Mouse (Mus musculus): ENCODE data around the gene Eif3a. TPM values are rescaled to one million over a fixed set of nuclear protein-coding genes. Genes with fewer than 3 reads are reported as not detected.

Gene Eif3a
- polyA plus RNA-seq, 1 experiment from 2014 or later: 140 TPM

DNA sequence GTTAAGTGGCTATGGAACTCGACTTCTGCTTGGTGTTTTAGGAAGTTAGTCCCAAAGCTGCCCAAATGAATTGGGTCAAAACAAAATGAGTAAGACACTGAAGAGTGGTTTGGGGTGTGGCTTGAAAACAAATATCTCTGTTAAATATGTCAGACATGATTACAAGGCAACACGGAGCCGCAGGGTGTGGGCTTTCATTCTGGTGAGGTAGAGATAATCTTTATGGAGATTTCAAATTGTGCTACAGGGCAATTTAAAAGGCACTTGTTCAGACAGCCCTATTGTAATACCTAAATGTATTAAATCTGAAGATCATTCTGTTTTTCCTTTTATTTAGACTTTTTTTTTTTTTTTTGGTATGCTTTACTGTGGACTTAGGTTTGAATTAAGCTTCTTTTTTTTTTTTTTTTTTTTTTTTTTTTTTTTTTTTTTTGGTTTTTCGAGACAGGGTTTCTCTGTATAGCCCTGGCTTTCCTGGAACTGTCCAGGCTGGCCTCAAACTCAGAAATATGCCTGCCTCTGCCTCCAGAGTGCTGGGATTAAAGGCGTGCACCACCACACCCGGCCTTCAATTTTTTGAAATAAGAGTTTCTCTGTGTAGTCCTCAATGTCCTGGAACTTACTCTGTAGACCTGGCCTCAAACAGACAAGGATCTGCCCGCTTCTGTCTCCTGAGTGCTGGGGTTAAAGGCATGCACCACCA, 9.6 kb upstream of the Eif3a start:
- no peak for DNase-seq
- no peaks in the 10 kb centered on the region for H3K36me3 ChIP-seq (ENCODE audit: control insufficient read depth, insufficient read depth, low read length)
- H3K9me3 ChIP-seq (ENCODE audit: control insufficient read depth, low read length): no peaks in the 10 kb centered on the region
- no peak overlapping the region for H3K27ac ChIP-seq (replicated peaks; ENCODE audit: low read depth, low read length)
- no peak overlapping the region for H3K9ac ChIP-seq (replicated peaks; ENCODE audit: low read length)
- H3K27me3 ChIP-seq (ENCODE audit: control insufficient read depth, insufficient read depth, low read length): no peaks in the 10 kb centered on the region
- H3K4me3 ChIP-seq (replicated peaks; ENCODE audit: low read depth, low read length): no peak overlapping the region
- H3K4me2 ChIP-seq (ENCODE audit: low read length): no peak overlapping the region
- no peaks in the 10 kb centered on the region for H3K4me1 ChIP-seq (ENCODE audit: control insufficient read depth, insufficient read depth, low read length)
- ATAC-seq (ENCODE audit: low FRiP score, low TSS enrichment): no peak
- WGBS: 78% methylated on average over 7 of the region's 7 CpGs

DNA sequence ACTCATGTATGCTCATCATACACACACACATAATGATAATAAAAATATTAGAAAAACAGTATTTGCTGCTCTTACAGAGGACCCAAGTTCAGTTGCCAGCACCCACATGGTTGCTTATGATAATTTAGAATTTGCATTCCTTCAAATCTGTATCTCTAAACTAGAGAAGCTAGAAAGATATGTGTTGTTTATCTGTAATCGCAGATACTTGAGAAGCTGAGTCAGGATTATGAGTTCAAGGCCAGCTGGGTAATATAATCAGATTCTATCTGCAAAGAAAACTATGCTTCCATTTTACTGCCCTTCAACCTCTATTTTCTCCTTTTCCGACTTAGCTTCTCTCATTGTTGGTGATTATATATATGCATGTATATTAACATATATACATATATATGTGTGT, 7.0 kb upstream of the Eif3a start:
- ATAC-seq (ENCODE audit: low FRiP score, low TSS enrichment) (no peak), DNase-seq (no peak)
- Histone ChIP-seq H3K4me1 (ENCODE audit: control insufficient read depth, insufficient read depth, low read length) (no peaks in the 10 kb centered on the region), H3K9me3 (ENCODE audit: control insufficient read depth, low read length) (no peaks in the 10 kb centered on the region), H3K36me3 (ENCODE audit: control insufficient read depth, insufficient read depth, low read length) (no peaks in the 10 kb centered on the region), H3K4me3 (replicated peaks; ENCODE audit: low read depth, low read length) (no peak overlapping the region), H3K9ac (replicated peaks; ENCODE audit: low read length) (no peak overlapping the region), H3K27ac (replicated peaks; ENCODE audit: low read depth, low read length) (no peak overlapping the region), H3K4me2 (ENCODE audit: low read length) (no peak overlapping the region), H3K27me3 (ENCODE audit: control insufficient read depth, insufficient read depth, low read length) (no peaks in the 10 kb centered on the region)
- WGBS: 92% methylated on average over 2 of the region's 2 CpGs

DNA sequence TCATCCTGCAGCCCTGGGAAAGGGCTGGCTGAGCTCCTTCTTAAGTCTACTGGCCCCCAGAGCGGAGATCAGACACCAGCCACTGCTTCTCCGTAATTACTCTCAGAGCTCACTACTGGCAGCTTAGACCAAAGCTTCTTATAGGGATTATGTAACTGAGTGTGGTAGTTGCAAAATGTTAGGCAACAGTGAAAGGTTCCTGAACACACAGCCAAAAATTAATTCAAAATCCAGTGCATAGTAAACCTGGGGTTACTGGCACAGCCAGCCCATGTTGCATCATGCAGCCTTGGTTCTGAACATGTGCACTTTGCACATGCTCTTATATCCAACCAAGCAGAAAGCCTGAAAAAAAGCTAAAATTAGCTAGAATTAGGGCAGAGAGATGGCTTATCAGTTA, 4.8 kb upstream of the Eif3a start:
- no peak overlapping the region for H3K9ac ChIP-seq (replicated peaks; ENCODE audit: low read length)
- ATAC-seq (ENCODE audit: low FRiP score, low TSS enrichment): no peak
- 85% methylated on average over 2 of the region's 2 CpGs for WGBS

DNA sequence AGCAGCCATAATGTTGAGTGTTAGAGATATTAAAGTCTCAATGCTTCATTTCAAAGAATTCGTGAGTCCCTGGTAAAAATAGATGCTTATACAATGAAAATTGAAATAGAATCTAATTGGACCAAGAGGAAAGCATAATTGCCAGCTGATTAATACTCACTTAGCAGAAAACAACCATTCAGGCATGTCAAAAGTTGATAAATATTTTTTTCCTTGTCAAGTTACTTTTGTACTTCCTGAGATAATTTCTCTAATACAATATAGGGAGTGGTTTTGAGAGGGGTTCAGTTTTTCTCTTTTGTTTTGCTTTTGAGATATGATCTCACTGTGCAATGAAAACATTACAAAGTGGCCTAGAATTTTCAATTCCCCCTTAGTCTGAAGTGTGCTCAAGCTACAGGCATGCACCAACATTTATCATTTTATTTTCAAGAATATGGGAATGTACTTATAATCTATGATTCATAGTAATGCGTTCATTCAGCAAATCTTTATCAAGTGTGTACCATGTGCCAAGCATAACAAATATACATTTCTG, 2.8 kb upstream of the Eif3a start:
- Histone ChIP-seq H3K36me3 (ENCODE audit: control insufficient read depth, insufficient read depth, low read length) (no peaks in the 10 kb centered on the region), H3K9ac (replicated peaks; ENCODE audit: low read length) (no peak overlapping the region), H3K4me2 (ENCODE audit: low read length) (no peak overlapping the region), H3K27ac (replicated peaks; ENCODE audit: low read depth, low read length) (no peak overlapping the region), H3K27me3 (ENCODE audit: control insufficient read depth, insufficient read depth, low read length) (no peaks in the 10 kb centered on the region), H3K4me3 (replicated peaks; ENCODE audit: low read depth, low read length) (no peak overlapping the region), H3K9me3 (ENCODE audit: control insufficient read depth, low read length) (no peaks in the 10 kb centered on the region), H3K4me1 (ENCODE audit: control insufficient read depth, insufficient read depth, low read length) (peaks cover 11% of the 10 kb centered on the region)
- DNase-seq: no peak
- WGBS: 94% methylated on average over 2 of the region's 2 CpGs
- no peak for ATAC-seq (ENCODE audit: low FRiP score, low TSS enrichment)

More for the DNA sequence above, 4.8 kb upstream of the Eif3a start:
- Histone ChIP-seq H3K4me2 (ENCODE audit: low read length) (no peak overlapping the region), H3K4me3 (replicated peaks; ENCODE audit: low read depth, low read length) (no peak overlapping the region), H3K36me3 (ENCODE audit: control insufficient read depth, insufficient read depth, low read length) (no peaks in the 10 kb centered on the region), H3K9me3 (ENCODE audit: control insufficient read depth, low read length) (no peaks in the 10 kb centered on the region), H3K27ac (replicated peaks; ENCODE audit: low read depth, low read length) (no peak overlapping the region), H3K4me1 (ENCODE audit: control insufficient read depth, insufficient read depth, low read length) (no peaks in the 10 kb centered on the region), H3K27me3 (ENCODE audit: control insufficient read depth, insufficient read depth, low read length) (no peaks in the 10 kb centered on the region)
- no peak for DNase-seq

DNA sequence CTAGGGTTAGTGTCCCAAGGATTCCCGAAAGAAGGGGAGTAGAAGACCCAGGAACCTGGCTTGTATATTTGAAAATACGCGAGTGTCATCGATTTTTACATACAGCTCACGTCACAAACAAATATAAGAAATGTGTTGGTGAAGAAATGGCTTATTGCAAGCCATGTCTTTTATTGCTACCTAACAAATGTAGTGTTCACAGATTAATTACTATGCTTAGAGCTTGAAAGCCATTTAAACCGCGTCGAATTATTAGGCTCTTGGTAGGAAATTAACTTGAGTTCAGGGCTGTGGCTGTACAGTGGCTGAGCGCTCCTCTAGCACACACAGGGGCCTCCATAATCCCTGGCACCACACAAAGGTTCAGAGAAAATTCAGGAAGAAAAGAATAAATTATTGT, 706 bp upstream of the Eif3a start:
- Histone ChIP-seq H3K27me3 (ENCODE audit: control insufficient read depth, insufficient read depth, low read length) (no peaks in the 10 kb centered on the region), H3K4me2 (ENCODE audit: low read length) (peak overlapping the region; percentile 69), H3K27ac (replicated peaks; ENCODE audit: low read depth, low read length) (peak overlapping the region; percentile 94), H3K9me3 (ENCODE audit: control insufficient read depth, low read length) (no peaks in the 10 kb centered on the region), H3K4me1 (ENCODE audit: control insufficient read depth, insufficient read depth, low read length) (peaks cover 20% of the 10 kb centered on the region), H3K9ac (replicated peaks; ENCODE audit: low read length) (peak overlapping the region; percentile 99), H3K36me3 (ENCODE audit: control insufficient read depth, insufficient read depth, low read length) (no peaks in the 10 kb centered on the region), H3K4me3 (replicated peaks; ENCODE audit: low read depth, low read length) (peak overlapping the region; percentile 99)
- 14% methylated on average over 9 of the region's 9 CpGs for WGBS
- DNase-seq (no peak), ATAC-seq (ENCODE audit: low FRiP score, low TSS enrichment) (no peak)

DNA sequence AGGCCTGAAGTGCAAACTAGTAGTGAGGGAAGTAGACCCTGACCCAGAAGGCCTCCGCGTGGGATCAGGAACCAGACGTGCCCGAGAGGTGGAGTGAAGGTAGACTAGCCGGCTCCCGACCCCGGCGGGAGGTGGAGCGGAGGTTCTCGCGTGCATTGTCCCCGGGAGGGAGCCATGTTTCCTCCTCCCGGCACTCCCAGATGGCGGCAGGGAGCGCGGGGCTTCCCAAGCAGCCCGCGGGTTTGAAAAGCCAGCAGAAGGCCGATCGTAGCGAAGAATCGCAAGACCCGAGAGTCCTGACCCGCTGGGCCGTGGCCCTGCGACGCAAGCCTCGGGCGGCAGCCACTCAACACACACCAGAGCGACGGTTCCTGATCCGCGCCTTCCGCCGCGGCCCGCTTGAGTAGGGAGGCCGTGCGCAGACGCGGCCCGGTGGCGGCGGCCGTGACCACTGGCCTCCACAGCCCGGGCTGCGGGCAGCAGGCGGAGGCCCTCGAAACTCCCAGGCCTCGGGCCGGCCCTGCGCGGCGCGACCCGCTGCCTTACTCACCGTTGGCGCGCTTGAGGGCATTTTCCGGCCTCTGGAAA, 445 bp downstream of the Eif3a start:
- H3K27me3 ChIP-seq (ENCODE audit: control insufficient read depth, insufficient read depth, low read length): no peaks in the 10 kb centered on the region
- H3K27ac ChIP-seq (replicated peaks; ENCODE audit: low read depth, low read length): peak overlapping the region; percentile 94
- peak overlapping the region; percentile 69 for H3K4me2 ChIP-seq (ENCODE audit: low read length)
- peaks cover 20% of the 10 kb centered on the region for H3K4me1 ChIP-seq (ENCODE audit: control insufficient read depth, insufficient read depth, low read length)
- peak overlapping the region; percentile 99 for H3K4me3 ChIP-seq (replicated peaks; ENCODE audit: low read depth, low read length)
- H3K9ac ChIP-seq (replicated peaks; ENCODE audit: low read length): peak overlapping the region; percentile 99
- H3K9me3 ChIP-seq (ENCODE audit: control insufficient read depth, low read length): no peaks in the 10 kb centered on the region
- no peaks in the 10 kb centered on the region for H3K36me3 ChIP-seq (ENCODE audit: control insufficient read depth, insufficient read depth, low read length)
- DNase-seq: peak; percentile 68
- under 1% methylated on average over 59 of the region's 60 CpGs for WGBS
- ATAC-seq (ENCODE audit: low FRiP score, low TSS enrichment): peak; percentile 78

DNA sequence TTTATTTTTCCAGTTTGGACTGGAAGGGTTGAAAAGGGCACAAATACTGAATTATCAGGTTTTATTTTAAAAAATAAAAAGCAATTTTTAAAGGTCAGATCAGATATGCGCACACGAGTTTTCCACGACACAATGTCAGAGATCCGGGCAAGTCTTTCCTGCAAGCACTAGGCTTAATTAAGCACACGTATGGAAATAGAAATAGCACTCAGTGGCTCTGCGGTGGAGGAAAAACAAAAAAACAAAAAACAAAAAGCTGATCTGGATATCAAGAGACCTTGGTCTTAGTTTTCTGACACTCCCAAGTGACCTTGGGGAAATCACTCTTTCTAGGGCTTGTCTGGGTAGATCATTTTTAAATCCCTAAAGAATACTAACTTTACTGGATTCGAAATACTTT, 1.0 kb downstream of the Eif3a start:
- H3K4me1 ChIP-seq (ENCODE audit: control insufficient read depth, insufficient read depth, low read length): peaks cover 20% of the 10 kb centered on the region
- H3K4me3 ChIP-seq (replicated peaks; ENCODE audit: low read depth, low read length): peak overlapping the region; percentile 99
- peak overlapping the region; percentile 99 for H3K9ac ChIP-seq (replicated peaks; ENCODE audit: low read length)
- no peak for ATAC-seq (ENCODE audit: low FRiP score, low TSS enrichment)
- WGBS: 2% methylated on average over 7 of the region's 7 CpGs
- H3K36me3 ChIP-seq (ENCODE audit: control insufficient read depth, insufficient read depth, low read length): no peaks in the 10 kb centered on the region
- peak overlapping the region; percentile 69 for H3K4me2 ChIP-seq (ENCODE audit: low read length)
- no peaks in the 10 kb centered on the region for H3K9me3 ChIP-seq (ENCODE audit: control insufficient read depth, low read length)
- no peak for DNase-seq
- H3K27me3 ChIP-seq (ENCODE audit: control insufficient read depth, insufficient read depth, low read length): no peaks in the 10 kb centered on the region
- peak overlapping the region; percentile 94 for H3K27ac ChIP-seq (replicated peaks; ENCODE audit: low read depth, low read length)

DNA sequence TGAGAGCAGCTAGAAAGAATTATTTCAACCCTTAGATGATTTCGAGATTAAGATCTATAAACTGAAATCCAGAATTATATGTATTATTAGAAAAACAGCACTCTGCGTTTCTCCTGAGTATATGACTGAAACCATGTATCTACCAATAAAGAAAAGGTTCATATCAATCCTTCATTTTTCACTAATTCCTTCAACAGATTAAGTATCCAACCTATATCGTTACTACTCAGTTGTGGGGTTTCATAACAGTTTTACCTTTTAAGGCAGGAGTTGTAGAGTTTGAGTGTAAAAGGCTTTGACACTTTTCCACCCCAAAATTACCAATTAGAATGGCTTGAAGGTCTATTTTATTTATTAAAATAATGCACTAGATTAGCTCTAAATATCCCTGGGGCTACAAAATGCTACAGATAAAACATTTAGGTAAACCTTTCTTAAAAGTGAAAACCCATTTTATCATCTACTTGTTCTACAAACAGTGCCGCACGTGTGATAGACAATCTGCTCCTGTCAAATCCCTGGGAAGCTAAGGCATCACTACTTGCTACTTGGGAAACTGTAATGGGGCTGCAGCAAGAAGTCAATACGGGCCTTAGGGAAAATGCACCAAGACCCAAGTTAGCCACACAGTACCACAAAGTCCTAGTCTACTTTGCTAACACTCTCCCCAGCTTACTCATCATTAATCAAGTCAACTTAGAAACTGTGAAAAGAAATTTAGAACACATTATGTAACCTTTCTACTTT, 2.1 kb downstream of the Eif3a start:
- Histone ChIP-seq H3K36me3 (ENCODE audit: control insufficient read depth, insufficient read depth, low read length) (no peaks in the 10 kb centered on the region), H3K9ac (replicated peaks; ENCODE audit: low read length) (no peak overlapping the region; the same call in 1 of the 2 replicates), H3K9me3 (ENCODE audit: control insufficient read depth, low read length) (no peaks in the 10 kb centered on the region), H3K27ac (replicated peaks; ENCODE audit: low read depth, low read length) (no peak overlapping the region), H3K4me1 (ENCODE audit: control insufficient read depth, insufficient read depth, low read length) (peaks cover 20% of the 10 kb centered on the region), H3K27me3 (ENCODE audit: control insufficient read depth, insufficient read depth, low read length) (no peaks in the 10 kb centered on the region), H3K4me3 (replicated peaks; ENCODE audit: low read depth, low read length) (peak overlapping the region; percentile 99), H3K4me2 (ENCODE audit: low read length) (peak overlapping the region; percentile 69)
- DNase-seq: no peak
- no peak for ATAC-seq (ENCODE audit: low FRiP score, low TSS enrichment)
- 46% methylated on average over 6 of the region's 6 CpGs for WGBS
